Mouse (Mus musculus): ENCODE measurements around the gene Hspbap1. TPM values are rescaled to one million over a fixed set of nuclear protein-coding genes. Genes with fewer than 3 reads are reported as not detected.

Gene Hspbap1
- polyA plus RNA-seq, 1 experiment from 2014 or later, result 12.1 TPM

- no peak overlapping the region for H3K27ac ChIP-seq
- no peak overlapping the region for H3K9ac ChIP-seq
- no peaks in the 10 kb centered on the region for H3K4me1 ChIP-seq
- H3K36me3 ChIP-seq, result no peaks in the 10 kb centered on the region
- ATAC-seq (ENCODE audit: insufficient number of reproducible peaks, low FRiP score, low TSS enrichment, low read depth), result no peak
- no peaks in the 10 kb centered on the region for H3K27me3 ChIP-seq
- WGBS, result 92% methylated on average over 2 of the region's 2 CpGs
- H3K9me3 ChIP-seq, result no peaks in the 10 kb centered on the region
- no peak overlapping the region for H3K4me2 ChIP-seq
- no peak overlapping the region for H3K4me3 ChIP-seq
These were observed 38.7 kb downstream of the Hspbap1 start for GRCm38 (mm10) chr16:35808838-35809237.

- Histone ChIP-seq H3K36me3 (no peaks in the 10 kb centered on the region), H3K4me3 (no peak overlapping the region), H3K4me1 (no peaks in the 10 kb centered on the region), H3K4me2 (no peak overlapping the region), H3K9me3 (no peaks in the 10 kb centered on the region), H3K27ac (no peak overlapping the region), H3K9ac (no peak overlapping the region), H3K27me3 (no peaks in the 10 kb centered on the region)
- 62% methylated on average over 3 of the region's 3 CpGs for whole genome bisulfite sequencing
- ATAC-seq (ENCODE audit: insufficient number of reproducible peaks, low FRiP score, low TSS enrichment, low read depth), result no peak
These were observed 42.9 kb downstream of the Hspbap1 start for GRCm38 (mm10) chr16:35813119-35813518.

GRCm38 (mm10) chr16:35817255-35818089 is 47.3 kb downstream of the Hspbap1 start:
- no peak overlapping the region for H3K27ac ChIP-seq
- H3K4me3 ChIP-seq, result no peak overlapping the region
- WGBS, result 35% methylated on average over 13 of the region's 13 CpGs
- H3K4me2 ChIP-seq, result no peak overlapping the region
- no peaks in the 10 kb centered on the region for H3K9me3 ChIP-seq
- 0 out of 2 replicates have a peak, but pooled peaks have one; percentile 40 for ATAC-seq (ENCODE audit: insufficient number of reproducible peaks, low FRiP score, low TSS enrichment, low read depth)
- no peaks in the 10 kb centered on the region for H3K4me1 ChIP-seq
- no peak overlapping the region for H3K9ac ChIP-seq
- H3K36me3 ChIP-seq, result peaks cover 11% of the 10 kb centered on the region
- H3K27me3 ChIP-seq, result no peaks in the 10 kb centered on the region

- Histone ChIP-seq H3K9ac (no peak overlapping the region), H3K9me3 (no peaks in the 10 kb centered on the region), H3K4me1 (no peaks in the 10 kb centered on the region), H3K4me3 (no peak overlapping the region), H3K27ac (no peak overlapping the region), H3K27me3 (no peaks in the 10 kb centered on the region), H3K36me3 (peaks cover 21% of the 10 kb centered on the region), H3K4me2 (no peak overlapping the region)
- ATAC-seq (ENCODE audit: insufficient number of reproducible peaks, low FRiP score, low TSS enrichment, low read depth), result no peak
- WGBS, result 31% methylated on average over 7 of the region's 7 CpGs
These were observed 59.8 kb downstream of the Hspbap1 start for GRCm38 (mm10) chr16:35829999-35830398.

GRCm38 (mm10) chr16:35832926-35833325 is 62.8 kb downstream of the Hspbap1 start:
- Histone ChIP-seq H3K4me3 (no peak overlapping the region), H3K9me3 (no peaks in the 10 kb centered on the region), H3K9ac (no peak overlapping the region), H3K27me3 (no peaks in the 10 kb centered on the region), H3K4me1 (no peaks in the 10 kb centered on the region), H3K36me3 (no peaks in the 10 kb centered on the region), H3K27ac (no peak overlapping the region), H3K4me2 (no peak overlapping the region)
- WGBS, result 74% methylated on average over 3 of the region's 3 CpGs
- no peak for ATAC-seq (ENCODE audit: insufficient number of reproducible peaks, low FRiP score, low TSS enrichment, low read depth)

- no peak overlapping the region for H3K9ac ChIP-seq
- no peaks in the 10 kb centered on the region for H3K36me3 ChIP-seq
- 89% methylated on average over 8 of the region's 8 CpGs for WGBS
- no peak for ATAC-seq (ENCODE audit: insufficient number of reproducible peaks, low FRiP score, low TSS enrichment, low read depth)
- H3K9me3 ChIP-seq, result no peaks in the 10 kb centered on the region
- no peak overlapping the region for H3K27ac ChIP-seq
- no peaks in the 10 kb centered on the region for H3K27me3 ChIP-seq
- no peak overlapping the region for H3K4me2 ChIP-seq
- no peaks in the 10 kb centered on the region for H3K4me1 ChIP-seq
- no peak overlapping the region for H3K4me3 ChIP-seq
These were observed 64.5 kb downstream of the Hspbap1 start for GRCm38 (mm10) chr16:35834653-35835052.

- H3K36me3 ChIP-seq, result no peaks in the 10 kb centered on the region
- no peak; the same call in 1 of the 2 replicates for ATAC-seq (ENCODE audit: insufficient number of reproducible peaks, low FRiP score, low TSS enrichment, low read depth)
- no peaks in the 10 kb centered on the region for H3K9me3 ChIP-seq
- no peak overlapping the region for H3K27ac ChIP-seq
- no peak overlapping the region for H3K4me3 ChIP-seq
- H3K4me1 ChIP-seq, result no peaks in the 10 kb centered on the region
- H3K4me2 ChIP-seq, result no peak overlapping the region
- no peaks in the 10 kb centered on the region for H3K27me3 ChIP-seq
- H3K9ac ChIP-seq, result no peak overlapping the region
- WGBS, result 18% methylated on average over 1 of the region's 1 CpGs
These were observed 69.5 kb downstream of the Hspbap1 start for GRCm38 (mm10) chr16:35839680-35840079.

- H3K27me3 ChIP-seq, result no peaks in the 10 kb centered on the region
- no peak overlapping the region for H3K4me3 ChIP-seq
- H3K9me3 ChIP-seq, result no peaks in the 10 kb centered on the region
- H3K4me2 ChIP-seq, result no peak overlapping the region
- H3K9ac ChIP-seq, result no peak overlapping the region
- H3K4me1 ChIP-seq, result no peaks in the 10 kb centered on the region
- H3K27ac ChIP-seq, result no peak overlapping the region
- H3K36me3 ChIP-seq, result no peaks in the 10 kb centered on the region
- ATAC-seq (ENCODE audit: insufficient number of reproducible peaks, low FRiP score, low TSS enrichment, low read depth), result no peak
These were observed 77.0 kb downstream of the Hspbap1 start for GRCm38 (mm10) chr16:35847138-35847537.

- Histone ChIP-seq H3K27ac (no peak overlapping the region), H3K9ac (no peak overlapping the region), H3K36me3 (no peaks in the 10 kb centered on the region), H3K4me3 (no peak overlapping the region), H3K27me3 (no peaks in the 10 kb centered on the region), H3K9me3 (no peaks in the 10 kb centered on the region), H3K4me2 (no peak overlapping the region), H3K4me1 (no peaks in the 10 kb centered on the region)
- WGBS, result 67% methylated on average over 4 of the region's 4 CpGs
- no peak for ATAC-seq (ENCODE audit: insufficient number of reproducible peaks, low FRiP score, low TSS enrichment, low read depth)
These were observed 85.7 kb downstream of the Hspbap1 start for GRCm38 (mm10) chr16:35855846-35856245.

GRCm38 (mm10) chr16:35856766-35857165 is 86.6 kb downstream of the Hspbap1 start:
- Histone ChIP-seq H3K4me2 (no peak overlapping the region), H3K27ac (no peak overlapping the region), H3K4me3 (no peak overlapping the region), H3K9ac (no peak overlapping the region), H3K36me3 (no peaks in the 10 kb centered on the region), H3K27me3 (no peaks in the 10 kb centered on the region), H3K4me1 (no peaks in the 10 kb centered on the region), H3K9me3 (no peaks in the 10 kb centered on the region)
- ATAC-seq (ENCODE audit: insufficient number of reproducible peaks, low FRiP score, low TSS enrichment, low read depth), result no peak
- 88% methylated on average over 18 of the region's 18 CpGs for WGBS

- H3K36me3 ChIP-seq, result no peaks in the 10 kb centered on the region
- no peak overlapping the region for H3K9ac ChIP-seq
- WGBS, result 80% methylated on average over 16 of the region's 16 CpGs
- H3K4me2 ChIP-seq, result no peak overlapping the region
- no peak overlapping the region for H3K4me3 ChIP-seq
- no peaks in the 10 kb centered on the region for H3K27me3 ChIP-seq
- H3K27ac ChIP-seq, result no peak overlapping the region
- no peaks in the 10 kb centered on the region for H3K9me3 ChIP-seq
- no peak for ATAC-seq (ENCODE audit: insufficient number of reproducible peaks, low FRiP score, low TSS enrichment, low read depth)
- no peaks in the 10 kb centered on the region for H3K4me1 ChIP-seq
These were observed 90.1 kb downstream of the Hspbap1 start for GRCm38 (mm10) chr16:35860236-35860635.

- ATAC-seq (ENCODE audit: insufficient number of reproducible peaks, low FRiP score, low TSS enrichment, low read depth), result no peak
- Histone ChIP-seq H3K9ac (no peak overlapping the region), H3K4me2 (no peak overlapping the region), H3K36me3 (no peaks in the 10 kb centered on the region), H3K27me3 (no peaks in the 10 kb centered on the region), H3K4me3 (no peak overlapping the region), H3K9me3 (no peaks in the 10 kb centered on the region), H3K4me1 (no peaks in the 10 kb centered on the region), H3K27ac (no peak overlapping the region)
- WGBS, result 84% methylated on average over 1 of the region's 1 CpGs
These were observed 91.9 kb downstream of the Hspbap1 start for GRCm38 (mm10) chr16:35862057-35862456.

All from limb, embryonic 15.5 days (tissue).